Mouse (Mus musculus): ENCODE data around the gene Lpo.

DNA sequence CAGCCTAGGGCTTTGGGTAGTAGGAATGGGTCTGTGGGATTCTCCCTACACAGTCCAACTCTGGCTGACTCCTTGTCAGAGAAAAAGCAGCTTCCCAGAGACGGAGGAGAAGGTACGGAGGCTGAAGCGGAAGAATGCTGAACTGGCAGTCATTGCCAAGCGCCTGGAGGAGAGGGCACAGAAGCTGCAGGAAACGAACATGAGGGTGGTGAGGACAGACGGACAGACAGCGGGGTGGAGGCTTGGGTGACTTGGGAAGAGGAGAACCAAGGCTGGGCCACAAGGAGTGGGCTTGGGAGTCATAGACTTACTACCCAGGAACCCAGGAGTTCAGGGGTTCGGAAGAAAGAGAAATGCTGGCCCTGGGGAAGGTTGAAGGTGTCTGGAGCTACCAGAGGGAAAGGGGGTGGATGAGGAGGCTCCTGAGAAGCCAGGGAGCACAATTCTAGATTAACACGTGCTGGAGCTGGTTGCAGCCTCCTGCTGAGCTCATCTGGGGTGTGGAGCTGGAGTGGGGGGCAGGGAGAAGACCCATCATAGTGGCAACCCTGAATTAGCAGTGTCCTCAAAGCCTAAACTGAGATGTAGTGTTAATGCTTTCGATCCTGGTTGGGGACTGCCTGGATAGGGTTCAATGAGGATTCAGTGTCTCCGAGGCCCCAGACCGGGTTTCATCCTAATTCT is 65.2 kb downstream of the Lpo start:
- no peak for TF ChIP-seq CTCF (IDR thresholded peaks at IDR 0.05)
- TF ChIP-seq EP300 (IDR thresholded peaks at IDR 0.05), result no peak
